Comparison of ENCODE assay signal across 22 mouse cellular contexts in genomic region chr13:33524629-33525028, GRCm38 (mm10). TPM values are rescaled to one million over a fixed set of nuclear protein-coding genes. Genes with fewer than 3 reads are reported as not detected.
DNase-seq lines count a peak whose midpoint lies in the region; ATAC-seq and TF ChIP-seq lines count a peak whose summit lies in the region.
"Had no signal": no experiment of that assay in that cellular context is flagged by ENCODE, and none has a peak within 500 bp of the region (broad histone marks: within the 10 kb centered on the region; RNA-seq: fewer than 3 reads in every experiment).

No protein-coding gene starts in this region.

- H3K27ac ChIP-seq in intestine, embryonic 14.5 days (ENCODE audit: low read depth): no peak overlapping the region
- H3K27ac ChIP-seq in intestine, postnatal 0 days (ENCODE audit: low read depth, low read length): no peak overlapping the region
- H3K27ac ChIP-seq in intestine, embryonic 15.5 days: no peak overlapping the region
- H3K27ac ChIP-seq in intestine, embryonic 16.5 days (ENCODE audit: low read length): no peak overlapping the region
- no peak overlapping the region for H3K27ac ChIP-seq in midbrain, embryonic 10.5 days (replicated peaks)

- peak; percentile 58; the same call in 1 of the 2 replicates for ATAC-seq in intestine, embryonic 14.5 days (replicated peaks; ENCODE audit: low FRiP score, low TSS enrichment, low read depth)
- no peak for ATAC-seq in intestine, postnatal 0 days
- peak; percentile 79 for ATAC-seq in intestine, embryonic 15.5 days
- peak; percentile 70 for ATAC-seq in intestine, embryonic 16.5 days
- ATAC-seq: activated CD4-positive, CD25-positive, alpha-beta regulatory T cell, adult 4 months; CD4-positive, CD25-positive, alpha-beta regulatory T cell, adult 4 months; Patski had no signal

- no peak for TF ChIP-seq CTCF in intestine, postnatal 0 days (IDR thresholded peaks at IDR 0.05; ENCODE audit: low read depth)

- no peaks in the 10 kb centered on the region for H3K36me3 ChIP-seq in intestine, embryonic 14.5 days (ENCODE audit: control insufficient read depth, insufficient read depth, low read length)
- no peaks in the 10 kb centered on the region for H3K36me3 ChIP-seq in intestine, postnatal 0 days (ENCODE audit: control insufficient read depth, insufficient read depth)
- H3K36me3 ChIP-seq in intestine, embryonic 15.5 days: no peaks in the 10 kb centered on the region
- H3K36me3 ChIP-seq in intestine, embryonic 16.5 days (ENCODE audit: control insufficient read depth, insufficient read depth, low read length): no peaks in the 10 kb centered on the region
- H3K36me3 ChIP-seq in midbrain, embryonic 10.5 days: no peaks in the 10 kb centered on the region
- H3K36me3 ChIP-seq: G1E had no signal

- no peak for DNase-seq in intestine, embryonic 14.5 days (ENCODE audit: low spot score)
- DNase-seq in midbrain, embryonic 10.5 days (ENCODE audit: low spot score): no peak
- DNase-seq in spleen, postnatal 4 days (ENCODE audit: low spot score in 2 of 2): no peak
- DNase-seq: adrenal gland, adult 2 months; adrenal gland, adult 8-10 months; adrenal gland, postnatal 10 days; adrenal gland, postnatal 14 days; adrenal gland, postnatal 25 days; adrenal gland, postnatal 36 days; B cell, adult 2 months; cerebellum, adult 11 months; cerebellum, adult 11-12 months; cerebellum, adult 18-20 months had no signal

- no peaks in the 10 kb centered on the region for H3K4me1 ChIP-seq in intestine, embryonic 14.5 days (replicated peaks; ENCODE audit: control insufficient read depth, insufficient read depth, low read length)
- no peaks in the 10 kb centered on the region for H3K4me1 ChIP-seq in intestine, postnatal 0 days (replicated peaks; ENCODE audit: control insufficient read depth, insufficient read depth, low read length)
- H3K4me1 ChIP-seq in intestine, embryonic 15.5 days (replicated peaks): no peaks in the 10 kb centered on the region
- H3K4me1 ChIP-seq in intestine, embryonic 16.5 days (ENCODE audit: control insufficient read depth, insufficient read depth, low read length): no peaks in the 10 kb centered on the region
- no peaks in the 10 kb centered on the region for H3K4me1 ChIP-seq in midbrain, embryonic 10.5 days

- no peak overlapping the region for H3K9ac ChIP-seq in intestine, embryonic 14.5 days (ENCODE audit: low read length)
- H3K9ac ChIP-seq in intestine, postnatal 0 days (ENCODE audit: low read depth, low read length): no peak overlapping the region
- H3K9ac ChIP-seq in intestine, embryonic 15.5 days: no peak overlapping the region
- H3K9ac ChIP-seq in intestine, embryonic 16.5 days (ENCODE audit: low read depth, low read length): no peak overlapping the region

- H3K4me2 ChIP-seq in intestine, embryonic 14.5 days (ENCODE audit: low read length): no peak overlapping the region
- no peak overlapping the region for H3K4me2 ChIP-seq in intestine, postnatal 0 days (replicated peaks; ENCODE audit: low read depth)
- no peak overlapping the region for H3K4me2 ChIP-seq in intestine, embryonic 15.5 days (replicated peaks)
- no peak overlapping the region for H3K4me2 ChIP-seq in intestine, embryonic 16.5 days (ENCODE audit: low read depth, low read length)

- H3K4me3 ChIP-seq in intestine, embryonic 14.5 days (ENCODE audit: low read depth, low read length): no peak overlapping the region
- no peak overlapping the region for H3K4me3 ChIP-seq in intestine, postnatal 0 days (ENCODE audit: low read depth, low read length)
- H3K4me3 ChIP-seq in intestine, embryonic 15.5 days (replicated peaks): no peak overlapping the region
- H3K4me3 ChIP-seq in intestine, embryonic 16.5 days (ENCODE audit: low read length): no peak overlapping the region
- no peak overlapping the region for H3K4me3 ChIP-seq in midbrain, embryonic 10.5 days

- no peaks in the 10 kb centered on the region for H3K9me3 ChIP-seq in intestine, embryonic 14.5 days (ENCODE audit: control insufficient read depth, low read length)
- no peaks in the 10 kb centered on the region for H3K9me3 ChIP-seq in intestine, postnatal 0 days (ENCODE audit: control insufficient read depth)
- no peaks in the 10 kb centered on the region for H3K9me3 ChIP-seq in intestine, embryonic 15.5 days
- no peaks in the 10 kb centered on the region for H3K9me3 ChIP-seq in intestine, embryonic 16.5 days (ENCODE audit: control insufficient read depth, low read length)
- H3K9me3 ChIP-seq in midbrain, embryonic 10.5 days (replicated peaks): peaks cover 50% of the 10 kb centered on the region
- H3K9me3 ChIP-seq: G1E had no signal

- H3K27me3 ChIP-seq in intestine, embryonic 14.5 days (replicated peaks; ENCODE audit: control insufficient read depth, insufficient read depth, low read length): no peaks in the 10 kb centered on the region
- no peaks in the 10 kb centered on the region for H3K27me3 ChIP-seq in intestine, postnatal 0 days (replicated peaks; ENCODE audit: control insufficient read depth, insufficient read depth, low read length)
- no peaks in the 10 kb centered on the region for H3K27me3 ChIP-seq in intestine, embryonic 15.5 days (replicated peaks)
- no peaks in the 10 kb centered on the region for H3K27me3 ChIP-seq in intestine, embryonic 16.5 days (replicated peaks; ENCODE audit: control insufficient read depth, insufficient read depth, low read length)
- no peaks in the 10 kb centered on the region for H3K27me3 ChIP-seq in midbrain, embryonic 10.5 days (ENCODE audit: low read depth, poor library complexity, severe bottlenecking)
- H3K27me3 ChIP-seq: CH12.LX, Patski had no signal

RNA-seq across cellular contexts. Expression of gene Serpinb9g, which starts 40.0 kb away (rescaled TPM):
- polyA plus RNA-seq in intestine, embryonic 14.5 days (2014; fragmentation: Nextera tagmentation; extraction: Ambion mirVana): not detected in 2 replicates
- not detected in 2 replicates for polyA plus RNA-seq in intestine, postnatal 0 days (2015; fragmentation: Nextera tagmentation; extraction: Ambion mirVana)
- polyA plus RNA-seq in intestine, embryonic 15.5 days (2015; fragmentation: Nextera tagmentation; extraction: Ambion mirVana): not detected in 2 replicates
- polyA plus RNA-seq in intestine, embryonic 16.5 days (2015; fragmentation: Nextera tagmentation; extraction: Ambion mirVana): not detected in 2 replicates
- not detected in 2 replicates for polyA plus RNA-seq in midbrain, embryonic 10.5 days (2016; fragmentation: Nextera tagmentation; extraction: Ambion mirVana)
- polyA plus RNA-seq: activated CD4-positive, CD25-positive, alpha-beta regulatory T cell, adult 4 months; adrenal gland, adult 2 months; brain, embryonic 14.5 days; CD4-positive, CD25-positive, alpha-beta regulatory T cell, adult 4 months; G1E had no signal
